Mouse (Mus musculus) brown adipose tissue, adult 24 weeks (tissue): ENCODE data around the gene Mdfic. TPM values are rescaled to one million over a fixed set of nuclear protein-coding genes. Genes with fewer than 3 reads are reported as not detected.

ENCODE experiments used
- H3K27ac ChIP-seq: fragments of 200-500 bp; replicated peaks from 2 replicates; pipeline ENCODE4 v1.5.1; 2012; ENCODE audit warnings: low read depth, mild to moderate bottlenecking, low read length
- H3K4me1 ChIP-seq: fragments of 200-500 bp; 2 replicates; pipeline ENCODE4 v1.6.1; 2012; ENCODE audit warnings: low read length, mixed read lengths; ENCODE audit not compliant: control insufficient read depth, insufficient read depth, insufficient read length
- H3K4me3 ChIP-seq: fragments of 200-500 bp; 2 replicates; pipeline ENCODE4 v1.5.1; 2012; ENCODE audit warnings: low read depth, mild to moderate bottlenecking, low read length, moderate library complexity; ENCODE audit not compliant: insufficient read depth
- polyA plus RNA-seq: library from polyadenylated mRNA; stranded (reverse); fragments of >200 nt; gene quantifications from 2 replicates; pipeline ENCODE4 v1.2.4, GENCODE M21; 2012; ENCODE audit not compliant: missing spikeins, insufficient read depth, insufficient read length

The Mdfic gene
- polyA plus RNA-seq, 1 experiment: 29.4 TPM

GRCm38 (mm10) chr6:15728844-15729577 lies 8.6 kb downstream of the Mdfic start:
- Histone ChIP-seq H3K4me1 (peaks cover 31% of the 10 kb centered on the region), H3K27ac (peak overlapping the region; percentile 81), H3K4me3 (no peak overlapping the region)

DNA sequence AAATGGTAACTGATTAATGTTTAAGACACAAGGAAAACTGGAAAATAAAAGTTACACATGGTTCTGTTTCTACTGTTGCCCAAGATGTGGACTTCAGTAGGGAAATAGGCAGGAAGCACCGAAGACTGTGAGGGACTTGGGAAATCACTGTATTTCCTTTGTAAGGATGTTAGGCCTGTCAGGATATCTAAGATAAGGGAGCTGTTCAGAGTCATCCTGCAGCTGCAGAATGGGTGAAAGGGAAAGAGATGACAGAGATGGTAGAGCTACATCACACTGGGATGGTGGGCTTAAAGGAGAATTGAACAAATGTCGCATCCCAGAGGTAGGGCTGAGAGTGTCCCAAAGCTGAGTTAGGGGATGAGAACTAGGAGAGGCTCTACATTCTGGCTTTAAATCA lies 9.8 kb downstream of the Mdfic start:
- Histone ChIP-seq H3K27ac (peak overlapping the region; percentile 85), H3K4me3 (no peak overlapping the region)

GRCm38 (mm10) chr6:15730666-15731065 lies 10.2 kb downstream of the Mdfic start:
- Histone ChIP-seq H3K27ac (peak overlapping the region; percentile 85), H3K4me1 (peaks cover 35% of the 10 kb centered on the region), H3K4me3 (no peak overlapping the region)

More for the DNA sequence above, 9.8 kb downstream of the Mdfic start:
- peaks cover 35% of the 10 kb centered on the region for H3K4me1 ChIP-seq

- H3K27ac ChIP-seq: peak overlapping the region; percentile 62
- H3K4me1 ChIP-seq: peaks cover 35% of the 10 kb centered on the region
- no peak overlapping the region for H3K4me3 ChIP-seq
Measured at GRCm38 (mm10) chr6:15731452-15731851, 11.0 kb downstream of the Mdfic start.

- Histone ChIP-seq H3K27ac (no peak overlapping the region), H3K4me1 (peaks cover 19% of the 10 kb centered on the region)
Measured at GRCm38 (mm10) chr6:15737312-15737911, 17.0 kb downstream of the Mdfic start.

GRCm38 (mm10) chr6:15738331-15738943 lies 18.0 kb downstream of the Mdfic start:
- 0 out of 2 replicates have a peak overlapping the region, but pooled peaks have one; percentile 5 for H3K27ac ChIP-seq
- H3K4me3 ChIP-seq: no peak overlapping the region
- H3K4me1 ChIP-seq: peaks cover 21% of the 10 kb centered on the region

More at GRCm38 (mm10) chr6:15737312-15737911, 17.0 kb downstream of the Mdfic start:
- H3K4me3 ChIP-seq: no peak overlapping the region

DNA sequence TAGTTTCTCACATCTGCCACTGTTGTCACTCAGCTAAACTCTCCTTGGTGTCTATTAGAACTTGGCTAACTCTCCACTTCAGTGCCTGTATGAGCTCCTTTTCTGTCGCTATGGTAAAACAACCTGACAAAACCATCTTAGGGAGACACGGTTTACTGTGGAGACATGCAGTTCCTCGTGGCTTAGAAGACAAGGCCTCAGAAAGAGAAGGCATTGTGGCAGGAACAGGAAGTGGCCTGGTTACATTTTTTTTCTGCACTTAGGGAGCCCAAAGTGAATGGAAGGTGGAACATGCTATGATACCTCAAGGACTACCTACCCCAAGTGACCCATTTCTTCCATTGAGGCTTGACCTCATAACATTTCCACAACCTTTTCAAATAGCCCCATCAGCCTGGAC lies 18.7 kb downstream of the Mdfic start:
- no peak overlapping the region for H3K27ac ChIP-seq
- peaks cover 21% of the 10 kb centered on the region for H3K4me1 ChIP-seq
- no peak overlapping the region for H3K4me3 ChIP-seq

DNA sequence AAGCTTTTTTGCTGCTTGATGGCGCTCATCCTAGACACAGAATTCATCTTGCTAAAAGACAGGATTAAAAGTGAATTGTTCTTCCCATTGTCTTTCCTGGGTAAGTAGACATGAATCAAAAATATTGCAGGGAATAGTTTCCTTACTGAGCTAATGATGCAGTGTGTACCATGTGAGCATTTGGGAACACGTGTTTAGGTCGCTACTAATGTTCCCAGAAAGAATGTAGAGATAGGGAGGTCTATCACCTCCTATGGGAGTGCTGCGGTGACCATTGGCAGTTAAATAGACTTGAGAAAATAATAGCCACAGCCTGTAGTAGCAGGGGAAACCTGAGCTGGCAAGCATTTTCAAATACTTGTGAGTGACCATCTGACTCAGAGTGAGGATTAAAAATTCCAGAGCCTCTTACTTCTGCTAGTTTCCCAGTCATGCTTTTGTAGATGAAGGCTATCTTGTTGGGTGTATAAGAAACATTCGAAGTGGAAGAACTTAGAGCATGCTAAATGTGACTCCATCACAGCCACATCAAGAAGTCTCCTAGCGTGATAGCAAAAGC lies 22.2 kb downstream of the Mdfic start:
- Histone ChIP-seq H3K4me1 (peaks cover 23% of the 10 kb centered on the region), H3K27ac (peak overlapping the region; percentile 69), H3K4me3 (no peak overlapping the region)

DNA sequence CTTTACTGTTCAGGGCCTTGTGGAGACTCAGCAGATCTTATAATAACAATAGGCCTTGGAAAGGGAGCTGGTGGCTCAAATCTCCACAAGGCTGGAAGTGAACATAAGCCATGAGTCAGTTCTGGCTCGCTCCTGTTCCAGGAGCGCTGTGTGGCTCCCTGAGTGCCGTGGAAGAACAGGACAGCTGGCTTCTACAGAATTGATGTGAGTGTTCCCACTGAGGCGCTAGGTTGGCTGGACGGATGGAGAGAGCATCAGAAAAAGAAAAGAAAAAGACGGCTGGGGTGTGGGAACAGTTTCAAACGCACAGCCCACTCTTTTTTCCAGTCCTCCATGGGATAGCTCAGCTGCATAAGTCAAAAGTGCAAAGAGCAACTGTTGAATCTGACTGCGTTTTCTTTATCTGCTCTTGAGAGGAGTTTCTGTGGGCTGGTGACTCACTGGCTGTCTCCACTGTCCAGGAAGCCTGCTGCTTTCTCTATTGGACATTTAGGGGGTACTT lies 22.9 kb downstream of the Mdfic start:
- H3K4me1 ChIP-seq: peaks cover 22% of the 10 kb centered on the region
- H3K27ac ChIP-seq: peak overlapping the region; percentile 69
- H3K4me3 ChIP-seq: no peak overlapping the region

- Histone ChIP-seq H3K27ac (peak overlapping the region; percentile 69), H3K4me1 (peaks cover 19% of the 10 kb centered on the region), H3K4me3 (no peak overlapping the region)
Measured at GRCm38 (mm10) chr6:15743793-15744192, 23.3 kb downstream of the Mdfic start.

DNA sequence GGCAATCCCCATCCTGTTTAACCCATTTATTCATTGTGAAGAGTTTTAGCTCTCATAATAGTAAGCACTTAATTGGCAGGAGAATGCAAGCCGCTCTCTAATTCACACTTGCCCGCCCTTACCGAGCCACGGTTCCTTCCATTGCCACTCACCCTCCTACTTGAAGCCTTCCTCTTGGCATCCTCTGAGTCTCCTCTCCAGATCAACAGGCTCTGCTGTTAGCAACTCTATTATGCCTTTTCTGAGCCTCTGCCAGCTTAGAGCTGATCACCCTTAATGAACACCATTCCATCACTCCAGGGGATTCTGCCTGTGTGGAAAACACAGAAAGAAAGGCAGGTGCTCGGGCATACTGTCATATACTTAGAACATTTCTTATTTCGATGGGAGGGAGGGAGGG lies 24.9 kb downstream of the Mdfic start:
- Histone ChIP-seq H3K4me3 (no peak overlapping the region), H3K27ac (peak overlapping the region; percentile 70), H3K4me1 (peaks cover 16% of the 10 kb centered on the region)

DNA sequence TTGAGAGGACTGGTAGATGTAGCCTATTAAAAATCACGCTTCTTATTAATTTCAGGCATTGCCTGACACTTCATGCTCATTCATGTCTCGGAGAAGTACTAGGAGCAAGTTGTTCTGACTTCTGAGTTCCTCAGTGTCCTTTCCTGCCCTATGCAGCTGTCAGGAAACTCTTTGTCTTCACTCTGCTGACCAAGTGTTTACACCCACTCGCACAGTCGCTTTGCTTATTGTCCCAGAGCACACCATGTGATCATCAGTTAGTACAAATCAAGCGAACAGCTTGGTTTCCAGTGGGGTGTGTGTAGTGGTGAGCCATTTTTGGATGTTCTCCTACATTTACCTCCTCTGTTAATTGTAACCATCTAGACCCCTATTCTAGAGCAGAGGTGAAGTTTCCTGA lies 25.4 kb downstream of the Mdfic start:
- Histone ChIP-seq H3K4me3 (no peak overlapping the region), H3K4me1 (peaks cover 16% of the 10 kb centered on the region; the same call in 1 of the 2 replicates), H3K27ac (peak overlapping the region; percentile 4; the same call in 1 of the 2 replicates)

DNA sequence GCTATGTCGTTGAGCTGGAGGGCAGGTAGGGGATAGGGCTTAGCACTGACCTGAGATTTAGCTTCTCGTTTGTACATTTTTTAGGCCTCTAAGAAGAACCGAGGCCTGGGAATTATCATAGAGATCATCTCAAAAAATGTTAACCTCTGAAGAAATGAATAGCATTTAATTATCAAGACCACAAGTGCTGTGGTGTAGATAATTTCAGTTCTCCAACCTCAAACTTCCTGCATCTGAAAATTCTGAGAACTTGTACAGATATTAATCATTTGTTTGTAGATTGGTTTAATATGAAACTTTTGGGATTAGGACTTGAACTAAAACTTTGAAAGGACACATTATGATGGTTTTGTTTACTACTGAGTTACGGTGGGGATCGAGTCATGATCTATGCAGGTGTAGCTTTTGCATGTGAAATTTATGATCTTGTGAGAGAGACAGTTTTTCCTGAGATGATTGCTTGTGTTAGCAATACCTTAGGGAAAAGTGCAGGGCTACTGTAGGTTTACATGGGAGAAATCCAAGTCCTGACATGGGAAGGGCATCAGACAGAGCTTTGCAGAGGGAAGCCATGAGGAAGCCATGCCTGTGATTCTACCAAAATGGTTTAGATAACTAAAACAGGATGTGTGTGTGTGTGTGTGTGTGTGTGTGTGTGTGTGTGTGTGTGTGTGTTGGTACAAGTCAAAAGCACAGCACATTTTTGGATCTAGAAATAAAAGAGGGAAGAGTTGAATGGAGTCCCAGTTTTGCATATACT lies 27.1 kb downstream of the Mdfic start:
- H3K4me1 ChIP-seq: peaks cover 22% of the 10 kb centered on the region; the same call in 1 of the 2 replicates

DNA sequence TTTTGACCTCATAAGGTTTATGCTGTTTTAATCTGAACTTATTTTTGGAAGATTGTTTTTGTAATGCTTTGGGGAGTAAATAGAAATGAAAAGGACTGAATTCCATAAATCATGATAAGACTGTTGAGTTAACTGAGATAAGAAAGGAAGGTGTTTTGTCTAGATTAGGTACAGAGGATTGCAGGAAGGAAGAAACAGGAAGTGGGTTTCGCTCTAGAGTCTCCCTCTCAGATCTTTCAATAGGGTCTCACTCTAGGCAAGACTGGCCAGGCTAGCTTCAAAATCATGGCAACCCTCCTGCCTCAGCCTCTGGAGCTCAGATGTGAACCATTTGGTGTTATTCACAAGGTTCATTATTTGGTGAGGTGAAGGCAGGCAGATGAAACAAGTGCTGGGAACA lies 27.8 kb downstream of the Mdfic start:
- Histone ChIP-seq H3K4me1 (peaks cover 21% of the 10 kb centered on the region; the same call in 1 of the 2 replicates), H3K27ac (no peak overlapping the region), H3K4me3 (no peak overlapping the region)

More for the DNA sequence above, 27.1 kb downstream of the Mdfic start:
- H3K4me3 ChIP-seq: no peak overlapping the region
- H3K27ac ChIP-seq: no peak overlapping the region
